Mouse (Mus musculus) small intestine, adult 2 months (tissue): ENCODE measurements around the gene Shroom1. TPM values are rescaled to one million over a fixed set of nuclear protein-coding genes. Genes with fewer than 3 reads are reported as not detected.

ENCODE experiments used
- H3K27ac ChIP-seq: fragments of 200-500 bp; 2 replicates; pipeline ENCODE4 v1.5.1; 2012; ENCODE audit warnings: low read depth, low read length, control low read depth, inconsistent platforms; ENCODE audit not compliant: insufficient read depth
- H3K27me3 ChIP-seq: fragments of 200-500 bp; 2 replicates; pipeline ENCODE4 v1.6.1; 2012; ENCODE audit warnings: mild to moderate bottlenecking, moderate library complexity, low read length, inconsistent platforms; ENCODE audit not compliant: control insufficient read depth, insufficient read depth
- H3K36me3 ChIP-seq: fragments of 200-500 bp; 2 replicates; pipeline ENCODE4 v1.6.1; 2012; ENCODE audit warnings: mild to moderate bottlenecking, low read length, control low read depth, inconsistent platforms; ENCODE audit not compliant: control insufficient read depth, insufficient read depth
- H3K4me1 ChIP-seq: fragments of 200-500 bp; 2 replicates; pipeline ENCODE4 v1.6.1; 2012; ENCODE audit warnings: low read length, inconsistent platforms, mixed read lengths; ENCODE audit not compliant: control insufficient read depth, insufficient read depth, insufficient read length
- H3K4me3 ChIP-seq: fragments of 200-500 bp; 2 replicates; pipeline ENCODE4 v1.5.1; 2012; ENCODE audit warnings: low read depth, mild to moderate bottlenecking, control low read depth, inconsistent platforms, low read length, moderate library complexity
- CTCF ChIP-seq: fragments of 200-500 bp; IDR thresholded peaks from 2 replicates; pipeline ENCODE4 v1.5.1; 2012; ENCODE audit warnings: low read depth, mild to moderate bottlenecking, control low read depth, inconsistent platforms, low read length, moderate library complexity, mixed read lengths; ENCODE audit not compliant: insufficient replicate concordance, insufficient read length; ENCODE audit errors: extremely low read depth
- POLR2A ChIP-seq: fragments of 200-500 bp; IDR thresholded peaks from 2 replicates; pipeline ENCODE4 v1.6.1; 2012; ENCODE audit warnings: low read depth, mild to moderate bottlenecking, control low read depth, inconsistent platforms, low read length, moderate library complexity
- WGBS: fragments of 180-500 bp; shearing (Covaris S2); methylation state at CpG from one replicate; pipeline ENCODE4 v1.1.7; 2018; 5-methylcytosine and 5-hydroxymethylcytosine counted together
- polyA plus RNA-seq: library from polyadenylated mRNA; depleted of rRNA; stranded (reverse); fragments of >200 nt; gene quantifications from 2 replicates; pipeline ENCODE4 v1.2.3, GENCODE M21; 2012; rRNA removed

Shroom1 gene
- polyA plus RNA-seq, 1 experiment = 2.6 TPM

DNA sequence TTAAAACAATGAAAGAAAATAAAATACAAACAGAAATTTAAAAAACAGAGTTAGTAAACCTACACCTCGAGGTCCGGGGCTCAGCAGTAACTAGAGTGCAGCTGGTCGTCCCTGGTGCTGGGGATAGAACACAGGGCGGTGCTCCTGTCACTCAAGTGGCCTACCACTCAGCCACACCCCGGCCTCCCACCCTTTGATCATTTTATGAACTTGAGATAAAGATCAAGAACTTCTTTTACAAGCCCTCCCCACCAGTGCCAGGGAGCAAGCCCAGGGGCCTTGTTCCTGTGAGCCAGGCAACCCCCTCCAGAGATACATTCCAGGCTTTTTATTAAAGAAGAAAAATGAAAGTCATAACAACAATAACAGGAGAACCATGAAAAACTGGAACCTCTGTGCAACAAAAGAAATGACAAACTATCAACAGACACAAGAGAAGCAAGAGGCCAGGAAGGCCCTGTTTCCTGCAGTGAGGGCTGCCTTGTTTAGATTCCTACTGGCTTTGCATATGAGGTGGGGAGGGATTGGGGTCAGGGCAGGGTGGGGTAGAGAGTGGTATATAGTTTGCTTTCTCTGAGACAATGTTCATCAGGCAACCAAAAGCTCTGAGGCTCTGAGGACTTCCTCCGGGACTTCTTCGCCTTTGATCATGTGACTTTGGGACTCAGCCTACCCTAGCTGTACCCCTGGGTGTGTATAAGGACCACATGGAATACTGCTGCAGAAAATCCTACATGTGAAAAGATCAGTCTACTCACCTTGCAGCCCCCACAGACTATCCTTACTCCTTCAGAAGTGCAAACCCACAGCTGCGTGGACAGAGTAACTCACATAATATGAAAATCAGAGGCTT, 60.0 kb downstream of the Shroom1 start:
- 50% methylated on average over 8 of the region's 8 CpGs for WGBS
- H3K4me1 ChIP-seq = peaks cover 13% of the 10 kb centered on the region; the same call in 1 of the 2 replicates
- no peak for TF ChIP-seq POLR2A
- no peak for TF ChIP-seq CTCF
- H3K27ac ChIP-seq = no peak overlapping the region
- no peak overlapping the region for H3K4me3 ChIP-seq
- no peaks in the 10 kb centered on the region for H3K27me3 ChIP-seq
- H3K36me3 ChIP-seq = no peaks in the 10 kb centered on the region

Other genes starting within 250 kb of the Shroom1 start
- 13.3 and 18.6 TPM in 2 replicates for gene Hspa4, start 156.7 kb upstream of the Shroom1 start, polyA plus RNA-seq
- gene Zcchc10, start 132.5 kb upstream of the Shroom1 start, polyA plus RNA-seq = 1.0 and 1.7 TPM in 2 replicates
- 3.2 and 6.6 TPM in 2 replicates for gene Aff4, start 106.4 kb upstream of the Shroom1 start, polyA plus RNA-seq
- gene Leap2, start 34.0 kb upstream of the Shroom1 start, polyA plus RNA-seq = 35.6 and 72.2 TPM in 2 replicates
- 727 and 1,116 TPM in 2 replicates for gene Uqcrq, start 26.4 kb upstream of the Shroom1 start, polyA plus RNA-seq
- gene Gdf9, start 26.2 kb upstream of the Shroom1 start, polyA plus RNA-seq = 0.80 and 1.3 TPM in 2 replicates
- gene Gm10447, start 95 bp upstream of the Shroom1 start, polyA plus RNA-seq = 0.04 TPM in 1 of 2 replicates, not detected in the other
- not detected in 2 replicates for gene Gm9837, start 13.3 kb downstream of the Shroom1 start, polyA plus RNA-seq
- not detected in 2 replicates for gene Gm9945, start 23.0 kb downstream of the Shroom1 start, polyA plus RNA-seq
- 9.7 and 61.2 TPM in 2 replicates for gene Sowaha, start 23.1 kb downstream of the Shroom1 start, polyA plus RNA-seq
- gene Sept8, start 62.1 kb downstream of the Shroom1 start, polyA plus RNA-seq = 6.4 and 9.7 TPM in 2 replicates
- gene Kif3a, start 110.2 kb downstream of the Shroom1 start, polyA plus RNA-seq = 0.72 and 0.89 TPM in 2 replicates
- gene Il4, start 161.5 kb downstream of the Shroom1 start, polyA plus RNA-seq = not detected in 2 replicates
- 0.30 and 0.41 TPM in 2 replicates for gene Il13, start 177.5 kb downstream of the Shroom1 start, polyA plus RNA-seq